Mouse (Mus musculus) forebrain, embryonic 11.5 days (tissue): ENCODE data around the gene Hipk3. TPM values are rescaled to one million over a fixed set of nuclear protein-coding genes. Genes with fewer than 3 reads are reported as not detected.

Experiments used
- ATAC-seq: fragments of 200-750 bp; cut with Nextera tagmentation; replicated peaks from 2 replicates; pipeline ENCODE4 v1.8.0; 2017; ENCODE audit warnings: moderate TSS enrichment; ENCODE audit not compliant: low FRiP score
- DNase-seq: peaks from one replicate; pipeline ENCODE4 v3.0.0-alpha.2; 2017; ENCODE audit warnings: low spot score
- H3K27ac ChIP-seq: fragments of 300-500 bp; sonication (generic); 2 replicates; pipeline ENCODE4 v1.5.1; 2014; ENCODE audit warnings: low read depth, low read length
- H3K27me3 ChIP-seq: fragments of 300-500 bp; sonication (generic); 2 replicates; pipeline ENCODE4 v1.6.1; 2014; ENCODE audit warnings: mild to moderate bottlenecking, low read length, mixed read lengths; ENCODE audit not compliant: control insufficient read depth, insufficient read depth
- H3K36me3 ChIP-seq: fragments of 300-500 bp; sonication (generic); 2 replicates; pipeline ENCODE4 v1.6.1; 2014; ENCODE audit warnings: mild to moderate bottlenecking, low read length, moderate library complexity, mixed read lengths; ENCODE audit not compliant: control insufficient read depth, insufficient read depth
- H3K4me1 ChIP-seq: fragments of 300-500 bp; sonication (generic); replicated peaks from 2 replicates; pipeline ENCODE4 v1.6.1; 2014; ENCODE audit warnings: low read length, mixed read lengths; ENCODE audit not compliant: control insufficient read depth, insufficient read depth
- H3K4me2 ChIP-seq: fragments of 300-500 bp; sonication (generic); 2 replicates; pipeline ENCODE4 v1.6.1; 2014; ENCODE audit warnings: low read depth, mild to moderate bottlenecking, low read length, moderate library complexity, mixed read lengths; ENCODE audit not compliant: severe bottlenecking
- H3K4me3 ChIP-seq: fragments of 300-500 bp; sonication (generic); 2 replicates; pipeline ENCODE4 v1.5.1; 2014; ENCODE audit warnings: low read depth, low read length
- H3K9ac ChIP-seq: fragments of 300-500 bp; sonication (generic); 2 replicates; pipeline ENCODE4 v1.6.1; 2014; ENCODE audit warnings: low read length
- H3K9me3 ChIP-seq: fragments of 300-500 bp; sonication (generic); 2 replicates; pipeline ENCODE4 v1.6.1; 2016; ENCODE audit warnings: low read length, mixed read lengths; ENCODE audit not compliant: control insufficient read depth
- WGBS: fragments of 180-500 bp; shearing (Covaris S2); extraction: QIAGEN DNeasy Blood & Tissue Kit; methylation state at CpG from one replicate; pipeline ENCODE4 v1.1.7; 2014; 5-methylcytosine and 5-hydroxymethylcytosine counted together
- polyA plus RNA-seq: library from polyadenylated mRNA; unstranded; fragments of >200 nt; fragmentation: Nextera tagmentation; extraction: Ambion mirVana; gene quantifications from 2 replicates; pipeline ENCODE4 v1.2.1, GENCODE M21; 2014

Hipk3 gene
- polyA plus RNA-seq, 1 experiment from 2014 or later = 12.0 TPM

GRCm38 (mm10) chr2:104444776-104445175 is 49.5 kb downstream of the Hipk3 start:
- Histone ChIP-seq H3K36me3 (no peaks in the 10 kb centered on the region), H3K4me3 (no peak overlapping the region), H3K9ac (no peak overlapping the region), H3K9me3 (no peaks in the 10 kb centered on the region), H3K27me3 (no peaks in the 10 kb centered on the region), H3K27ac (no peak overlapping the region), H3K4me2 (no peak overlapping the region), H3K4me1 (no peaks in the 10 kb centered on the region)
- DNase-seq (peak; percentile 59), ATAC-seq (peak; percentile 42; the same call in 1 of the 2 replicates)
- WGBS = 44% methylated on average over 2 of the region's 2 CpGs

- WGBS = 72% methylated on average over 4 of the region's 4 CpGs
- Histone ChIP-seq H3K4me3 (no peak overlapping the region), H3K4me2 (no peak overlapping the region), H3K27me3 (no peaks in the 10 kb centered on the region), H3K9me3 (no peaks in the 10 kb centered on the region), H3K27ac (no peak overlapping the region), H3K36me3 (no peaks in the 10 kb centered on the region), H3K9ac (no peak overlapping the region), H3K4me1 (no peaks in the 10 kb centered on the region)
- DNase-seq (no peak), ATAC-seq (no peak)
Observed at GRCm38 (mm10) chr2:104442341-104442740, 51.9 kb downstream of the Hipk3 start.

- no peaks in the 10 kb centered on the region; the same call in none of the 2 replicates for H3K36me3 ChIP-seq
- H3K4me1 ChIP-seq = no peaks in the 10 kb centered on the region
- H3K9me3 ChIP-seq = no peaks in the 10 kb centered on the region
- no peak for DNase-seq
- 90% methylated on average over 3 of the region's 3 CpGs for WGBS
- no peak for ATAC-seq
- H3K27ac ChIP-seq = no peak overlapping the region
- no peak overlapping the region for H3K9ac ChIP-seq
- no peak overlapping the region for H3K4me3 ChIP-seq
- H3K27me3 ChIP-seq = no peaks in the 10 kb centered on the region
- H3K4me2 ChIP-seq = no peak overlapping the region
Observed at GRCm38 (mm10) chr2:104436226-104436625, 58.0 kb downstream of the Hipk3 start.

GRCm38 (mm10) chr2:104431067-104431466 is 63.2 kb downstream of the Hipk3 start:
- Histone ChIP-seq H3K9ac (no peak overlapping the region), H3K9me3 (no peaks in the 10 kb centered on the region), H3K36me3 (no peaks in the 10 kb centered on the region; the same call in none of the 2 replicates), H3K4me1 (no peaks in the 10 kb centered on the region), H3K4me3 (no peak overlapping the region), H3K27ac (no peak overlapping the region), H3K27me3 (no peaks in the 10 kb centered on the region), H3K4me2 (no peak overlapping the region)
- DNase-seq (no peak), ATAC-seq (no peak)
- WGBS = 93% methylated on average over 6 of the region's 6 CpGs

- Histone ChIP-seq H3K9me3 (no peaks in the 10 kb centered on the region), H3K4me1 (no peaks in the 10 kb centered on the region), H3K4me3 (no peak overlapping the region), H3K4me2 (no peak overlapping the region), H3K27me3 (no peaks in the 10 kb centered on the region), H3K36me3 (no peaks in the 10 kb centered on the region; the same call in none of the 2 replicates), H3K27ac (no peak overlapping the region), H3K9ac (no peak overlapping the region)
- no peak for DNase-seq
- no peak for ATAC-seq
- 95% methylated on average over 5 of the region's 5 CpGs for WGBS
Observed at GRCm38 (mm10) chr2:104430566-104430965, 63.7 kb downstream of the Hipk3 start.

GRCm38 (mm10) chr2:104426112-104426511 is 68.1 kb downstream of the Hipk3 start:
- Histone ChIP-seq H3K4me2 (no peak overlapping the region), H3K27ac (no peak overlapping the region), H3K9ac (no peak overlapping the region), H3K4me1 (no peaks in the 10 kb centered on the region), H3K9me3 (no peaks in the 10 kb centered on the region), H3K4me3 (no peak overlapping the region), H3K36me3 (no peaks in the 10 kb centered on the region; the same call in 1 of the 2 replicates), H3K27me3 (no peaks in the 10 kb centered on the region)
- ATAC-seq (no peak), DNase-seq (no peak)
- WGBS = 90% methylated on average over 3 of the region's 3 CpGs

GRCm38 (mm10) chr2:104422230-104422629 is 72.0 kb downstream of the Hipk3 start:
- no peak overlapping the region for H3K4me2 ChIP-seq
- ATAC-seq (0 out of 2 replicates have a peak, but pooled peaks have one; percentile 30), DNase-seq (no peak)
- WGBS = 11% methylated on average over 1 of the region's 1 CpGs
- H3K27me3 ChIP-seq = no peaks in the 10 kb centered on the region
- no peak overlapping the region for H3K27ac ChIP-seq
- no peaks in the 10 kb centered on the region for H3K4me1 ChIP-seq
- no peaks in the 10 kb centered on the region for H3K36me3 ChIP-seq
- no peaks in the 10 kb centered on the region for H3K9me3 ChIP-seq
- H3K9ac ChIP-seq = no peak overlapping the region
- H3K4me3 ChIP-seq = no peak overlapping the region

- 81% methylated on average over 4 of the region's 4 CpGs for WGBS
- DNase-seq = no peak
Observed at GRCm38 (mm10) chr2:104420805-104421204, 73.4 kb downstream of the Hipk3 start.

GRCm38 (mm10) chr2:104419999-104420398 is 74.2 kb downstream of the Hipk3 start:
- Histone ChIP-seq H3K36me3 (no peaks in the 10 kb centered on the region), H3K4me1 (no peaks in the 10 kb centered on the region), H3K9ac (no peak overlapping the region), H3K9me3 (no peaks in the 10 kb centered on the region), H3K27me3 (no peaks in the 10 kb centered on the region), H3K4me3 (no peak overlapping the region), H3K27ac (no peak overlapping the region), H3K4me2 (no peak overlapping the region)
- 86% methylated on average over 1 of the region's 1 CpGs for WGBS
- ATAC-seq (no peak), DNase-seq (no peak)

More at GRCm38 (mm10) chr2:104420805-104421204, 73.4 kb downstream of the Hipk3 start:
- no peak overlapping the region for H3K27ac ChIP-seq
- no peaks in the 10 kb centered on the region for H3K36me3 ChIP-seq
- H3K9ac ChIP-seq = no peak overlapping the region
- H3K4me1 ChIP-seq = no peaks in the 10 kb centered on the region
- no peak overlapping the region for H3K4me3 ChIP-seq
- ATAC-seq = no peak
- no peaks in the 10 kb centered on the region for H3K27me3 ChIP-seq
- H3K4me2 ChIP-seq = no peak overlapping the region
- H3K9me3 ChIP-seq = no peaks in the 10 kb centered on the region
